Mouse (Mus musculus) regulatory T cell (primary cell): Measurements from ENCODE around the gene Abhd17c.

Experiments used
- in situ Hi-C: fragments of 300-600 bp; cut with MboI, MseI; formaldehyde crosslinking; loops from one replicate; pipeline ENCODE4 v1.15.1; 2025; ENCODE audit warnings: high pct_unique_total_duplicates

Gene Abhd17c

GRCm38 (mm10) chr7:84077257-84078013, 74.3 kb downstream of the Abhd17c start:
- in situ Hi-C loops = no loop called here

GRCm38 (mm10) chr7:84074266-84074665, 77.4 kb downstream of the Abhd17c start:
- in situ Hi-C loops = no loop called here

- in situ Hi-C loops = no loop called here
Observed at GRCm38 (mm10) chr7:84073856-84074255, 77.8 kb downstream of the Abhd17c start.

- in situ Hi-C loops = no loop called here
Observed at GRCm38 (mm10) chr7:84068931-84069330, 82.8 kb downstream of the Abhd17c start.

GRCm38 (mm10) chr7:84059799-84060198, 91.9 kb downstream of the Abhd17c start:
- in situ Hi-C loops = no loop called here
